Mouse (Mus musculus): ENCODE measurements at regions not wholly inside any gene's neighbourhood (a gene's known extent, or its start where the extent isn't known, plus 50 kb on each side); places are given as distances from the start of the nearest gene placed in this dataset.

DNA sequence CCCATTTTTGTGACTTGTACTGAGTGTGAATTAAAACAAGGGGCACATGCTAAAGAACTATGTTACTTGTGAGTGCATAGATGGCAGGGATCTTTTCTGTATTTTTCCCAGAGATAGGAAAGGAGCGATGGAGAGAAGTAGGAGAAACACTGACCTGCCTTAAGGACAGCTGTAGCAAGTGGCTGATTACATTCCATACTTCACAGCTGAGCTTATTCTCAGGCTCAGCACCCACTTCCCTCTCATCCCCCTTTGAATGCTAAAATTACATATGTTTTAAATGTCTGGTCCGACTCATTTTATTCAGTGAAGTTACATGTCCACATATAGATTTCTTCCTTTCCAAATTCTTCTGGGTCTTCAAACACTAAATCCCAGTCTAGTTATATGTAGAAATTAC, 838.5 kb upstream of the Dppa4 start:
- TF ChIP-seq CTCF (IDR thresholded peaks at IDR 0.05; ENCODE audit: borderline replicate concordance, extremely low read depth, insufficient read depth, insufficient read length) (no peak), POLR2A (IDR thresholded peaks at IDR 0.05; ENCODE audit: borderline replicate concordance, extremely low read depth, insufficient read depth, insufficient read length, poor library complexity, severe bottlenecking) (no peak)

All from brain, embryonic 14.5 days (tissue).